Mouse (Mus musculus): Measurements from ENCODE around the gene Nfx1. TPM values are rescaled to one million over a fixed set of nuclear protein-coding genes. Genes with fewer than 3 reads are reported as not detected.
"Not testable (repeated sequence)": the region's sequence is repeated elsewhere in the genome, so short reads cannot be mapped to it uniquely, and the experiment has no call there.

The Nfx1 gene
- total RNA-seq (2021): 10 to 100 TPM; 61.5 to 64.2 TPM
- long read RNA-seq, full-length matches to known transcripts: 14 of 32 reads
- long read RNA-seq, partial matches to known transcripts: 11 of 32 reads
- long read RNA-seq, other reads (novel, unspliced or antisense): 7 of 32 reads

GRCm38 (mm10) chr4:40970842-40971701, at the start of gene Nfx1:
Nfx1 (plus strand) TSS chr4:40970906.
- peak; percentile 91 to 95 for DNase-seq (ENCODE audit: low spot score in 2 of 2)

GRCm38 (mm10) chr4:40921288-40921687, 49.4 kb upstream of the Nfx1 start:
- DNase-seq (ENCODE audit: low spot score in 2 of 2): no peak

GRCm38 (mm10) chr4:40923087-40923651, 47.5 kb upstream of the Nfx1 start:
- no peak for DNase-seq (ENCODE audit: low spot score in 2 of 2)

GRCm38 (mm10) chr4:40925568-40925967, 45.1 kb upstream of the Nfx1 start:
- DNase-seq (ENCODE audit: low spot score in 2 of 2): no peak

GRCm38 (mm10) chr4:40929046-40929445, 41.7 kb upstream of the Nfx1 start:
- no peak for DNase-seq (ENCODE audit: low spot score in 2 of 2)

- no peak for DNase-seq (ENCODE audit: low spot score in 2 of 2)
These were observed 37.0 kb upstream of the Nfx1 start for GRCm38 (mm10) chr4:40933694-40934093.

- not testable (repeated sequence) for DNase-seq (ENCODE audit: low spot score in 2 of 2)
These were observed 36.3 kb upstream of the Nfx1 start for GRCm38 (mm10) chr4:40934369-40934768.

- DNase-seq (ENCODE audit: low spot score in 2 of 2): peak; percentile 70 to 74
These were observed 34.4 kb upstream of the Nfx1 start for GRCm38 (mm10) chr4:40936175-40936839.

- no peak for DNase-seq (ENCODE audit: low spot score in 2 of 2)
These were observed 31.9 kb upstream of the Nfx1 start for GRCm38 (mm10) chr4:40938793-40939192.

GRCm38 (mm10) chr4:40943651-40944050, 27.1 kb upstream of the Nfx1 start:
- DNase-seq (ENCODE audit: low spot score in 2 of 2): no peak

GRCm38 (mm10) chr4:40946516-40947121, 24.1 kb upstream of the Nfx1 start:
- no peak for DNase-seq (ENCODE audit: low spot score in 2 of 2)

- no peak for DNase-seq (ENCODE audit: low spot score in 2 of 2)
These were observed 23.0 kb upstream of the Nfx1 start for GRCm38 (mm10) chr4:40947565-40948159.

- peak; percentile 98 to 99 for DNase-seq (ENCODE audit: low spot score in 2 of 2)
These were observed 22.5 kb upstream of the Nfx1 start, which contains the start of the genes Bag1 and Chmp5 for GRCm38 (mm10) chr4:40948160-40948708. Bag1 (minus strand) TSS chr4:40948294. Chmp5 (plus strand) TSS chr4:40948407.

- no peak for DNase-seq (ENCODE audit: low spot score in 2 of 2)
These were observed 17.2 kb upstream of the Nfx1 start for GRCm38 (mm10) chr4:40953521-40953920.

GRCm38 (mm10) chr4:40955942-40956341, 14.8 kb upstream of the Nfx1 start:
- DNase-seq (ENCODE audit: low spot score in 2 of 2): no peak

- DNase-seq (ENCODE audit: low spot score in 2 of 2): no peak
These were observed 7.2 kb upstream of the Nfx1 start for GRCm38 (mm10) chr4:40963536-40963935.

- no peak for DNase-seq (ENCODE audit: low spot score in 2 of 2)
These were observed 1.5 kb upstream of the Nfx1 start for GRCm38 (mm10) chr4:40969161-40969560.

GRCm38 (mm10) chr4:40969781-40970591, 720 bp upstream of the Nfx1 start:
- no peak for DNase-seq (ENCODE audit: low spot score in 2 of 2)

GRCm38 (mm10) chr4:40970592-40970841, 189 bp upstream of the Nfx1 start:
- DNase-seq (ENCODE audit: low spot score in 2 of 2): no peak

GRCm38 (mm10) chr4:40971744-40972143, 1.0 kb downstream of the Nfx1 start:
- peak; percentile 35 to 50 for DNase-seq (ENCODE audit: low spot score in 2 of 2)

Measured in layer of hippocampus, postnatal 10 days (tissue).